Mouse (Mus musculus): ENCODE data around the gene C1qb. TPM values are rescaled to one million over a fixed set of nuclear protein-coding genes. Genes with fewer than 3 reads are reported as not detected.
A peak's percentile ranks its signal among the peaks of the same experiment; 100 is the strongest.

C1qb gene
- polyA plus RNA-seq, 1 experiment from 2014 or later, result 53.9 TPM

DNA sequence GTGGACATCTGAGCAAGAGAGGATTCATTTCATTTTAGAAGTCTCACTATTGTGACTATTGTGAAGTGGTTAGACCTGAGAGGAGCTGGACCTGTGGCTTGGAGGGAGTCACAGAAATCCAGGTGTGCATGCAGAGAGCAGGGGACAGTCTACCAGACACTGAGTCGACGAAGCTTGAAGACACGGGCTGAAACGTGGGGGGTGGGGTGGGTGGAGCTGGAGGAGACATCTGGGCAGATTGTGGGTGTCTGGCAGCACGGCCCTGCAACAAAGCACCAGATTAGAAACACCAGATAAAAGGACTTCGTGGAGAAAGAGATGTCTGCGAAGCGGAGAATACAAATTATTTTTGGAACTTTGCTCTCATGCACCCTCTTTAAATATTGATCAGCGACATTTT is 22.5 kb downstream of the C1qb start:
- Histone ChIP-seq H3K4me2 (ENCODE audit: low read length) (no peak overlapping the region), H3K36me3 (ENCODE audit: control insufficient read depth, insufficient read depth, low read length) (no peaks in the 10 kb centered on the region), H3K27me3 (replicated peaks; ENCODE audit: control insufficient read depth, insufficient read depth, low read length) (no peaks in the 10 kb centered on the region), H3K9me3 (ENCODE audit: control insufficient read depth, low read length) (no peaks in the 10 kb centered on the region), H3K4me1 (ENCODE audit: control insufficient read depth, insufficient read depth, low read depth, low read length) (peaks cover 22% of the 10 kb centered on the region), H3K4me3 (ENCODE audit: low read length) (no peak overlapping the region), H3K27ac (ENCODE audit: low read depth, low read length) (no peak overlapping the region), H3K9ac (ENCODE audit: low read depth, low read length) (no peak overlapping the region)
- 42% methylated on average over 9 of the region's 9 CpGs for WGBS
- ATAC-seq, result no peak

DNA sequence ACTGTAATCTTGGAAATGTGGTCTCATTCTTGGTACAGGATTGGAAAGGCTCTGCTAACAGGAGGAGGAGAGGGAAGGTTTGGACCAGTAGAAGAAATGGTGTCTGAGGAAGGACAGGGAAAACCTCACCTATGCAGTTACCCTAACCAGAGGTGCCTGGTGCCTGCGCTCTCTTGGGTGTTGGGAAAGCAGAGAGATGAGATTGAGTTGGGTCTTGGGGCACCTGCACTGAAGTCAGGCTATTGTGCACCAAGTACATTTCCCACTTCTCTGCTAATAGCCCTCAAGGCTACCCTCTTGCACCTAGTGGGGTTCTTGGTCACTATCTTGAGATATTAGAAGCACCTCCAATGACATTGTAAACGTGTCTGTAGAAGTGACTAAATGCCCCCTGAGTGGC is 23.6 kb downstream of the C1qb start:
- Histone ChIP-seq H3K27ac (ENCODE audit: low read depth, low read length) (no peak overlapping the region), H3K36me3 (ENCODE audit: control insufficient read depth, insufficient read depth, low read length) (no peaks in the 10 kb centered on the region), H3K4me2 (ENCODE audit: low read length) (no peak overlapping the region), H3K9me3 (ENCODE audit: control insufficient read depth, low read length) (no peaks in the 10 kb centered on the region), H3K4me3 (ENCODE audit: low read length) (no peak overlapping the region), H3K4me1 (ENCODE audit: control insufficient read depth, insufficient read depth, low read depth, low read length) (peaks cover 15% of the 10 kb centered on the region), H3K9ac (ENCODE audit: low read depth, low read length) (no peak overlapping the region), H3K27me3 (replicated peaks; ENCODE audit: control insufficient read depth, insufficient read depth, low read length) (no peaks in the 10 kb centered on the region)
- no peak for ATAC-seq
- WGBS, result 76% methylated on average over 2 of the region's 2 CpGs

- H3K4me2 ChIP-seq (ENCODE audit: low read length), result no peak overlapping the region
- no peaks in the 10 kb centered on the region for H3K9me3 ChIP-seq (ENCODE audit: control insufficient read depth, low read length)
- peak; percentile 43; the same call in 1 of the 2 replicates for ATAC-seq
- no peaks in the 10 kb centered on the region for H3K36me3 ChIP-seq (ENCODE audit: control insufficient read depth, insufficient read depth, low read length)
- peaks cover 15% of the 10 kb centered on the region for H3K4me1 ChIP-seq (ENCODE audit: control insufficient read depth, insufficient read depth, low read depth, low read length)
- H3K9ac ChIP-seq (ENCODE audit: low read depth, low read length), result peak overlapping the region; percentile 2; the same call in 1 of the 2 replicates
- H3K27ac ChIP-seq (ENCODE audit: low read depth, low read length), result no peak overlapping the region; the same call in 1 of the 2 replicates
- WGBS, result 9% methylated on average over 17 of the region's 17 CpGs
- H3K27me3 ChIP-seq (replicated peaks; ENCODE audit: control insufficient read depth, insufficient read depth, low read length), result no peaks in the 10 kb centered on the region
- H3K4me3 ChIP-seq (ENCODE audit: low read length), result no peak overlapping the region
Measured at GRCm38 (mm10) chr4:136861806-136862205, 24.2 kb downstream of the C1qb start.

DNA sequence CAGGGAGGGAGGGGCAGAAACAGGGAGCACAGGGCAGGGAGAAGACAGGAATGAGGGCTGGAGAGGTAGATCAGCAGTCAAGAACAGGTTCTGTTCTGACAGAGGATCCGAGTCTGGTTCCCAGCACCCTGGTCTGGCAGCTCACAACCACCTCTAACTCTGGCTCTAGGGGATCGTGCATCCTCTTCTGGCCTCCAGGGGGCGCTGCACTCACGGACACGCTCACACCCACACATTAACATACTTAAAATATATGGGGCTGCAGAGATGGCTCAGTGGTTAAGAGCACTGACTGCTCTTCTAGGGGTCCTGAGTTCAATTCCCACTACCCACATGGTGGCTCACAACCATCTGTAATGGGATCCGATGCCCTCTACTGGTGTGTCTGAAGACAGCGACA is 26.0 kb downstream of the C1qb start:
- no peak overlapping the region for H3K4me2 ChIP-seq (ENCODE audit: low read length)
- ATAC-seq, result no peak
- H3K9ac ChIP-seq (ENCODE audit: low read depth, low read length), result no peak overlapping the region
- no peak overlapping the region for H3K4me3 ChIP-seq (ENCODE audit: low read length)
- H3K9me3 ChIP-seq (ENCODE audit: control insufficient read depth, low read length), result no peaks in the 10 kb centered on the region
- H3K27ac ChIP-seq (ENCODE audit: low read depth, low read length), result no peak overlapping the region
- WGBS, result 88% methylated on average over 7 of the region's 7 CpGs
- H3K27me3 ChIP-seq (replicated peaks; ENCODE audit: control insufficient read depth, insufficient read depth, low read length), result no peaks in the 10 kb centered on the region
- H3K4me1 ChIP-seq (ENCODE audit: control insufficient read depth, insufficient read depth, low read depth, low read length), result peaks cover 11% of the 10 kb centered on the region
- no peaks in the 10 kb centered on the region for H3K36me3 ChIP-seq (ENCODE audit: control insufficient read depth, insufficient read depth, low read length)

DNA sequence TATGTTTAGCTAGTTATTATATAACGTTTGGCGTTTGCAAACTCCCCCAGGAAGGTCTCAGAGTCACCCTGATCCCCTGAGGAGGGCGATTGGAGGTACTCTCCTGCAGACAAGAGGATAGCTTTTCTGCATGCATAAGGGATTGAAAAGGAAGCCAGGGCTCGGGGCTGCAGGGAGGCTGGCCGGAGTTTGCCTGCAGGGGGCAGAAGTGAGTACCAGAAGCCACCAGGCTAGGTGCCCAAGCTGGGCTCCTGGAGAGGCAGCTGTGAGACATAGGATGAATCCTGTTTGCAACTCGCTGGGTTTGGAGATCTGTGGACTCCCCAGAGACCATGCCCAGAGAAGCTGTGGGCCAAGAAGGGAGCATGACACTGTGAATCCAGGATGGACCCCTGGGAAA is 30.9 kb downstream of the C1qb start:
- Histone ChIP-seq H3K4me2 (ENCODE audit: low read length) (no peak overlapping the region), H3K4me1 (ENCODE audit: control insufficient read depth, insufficient read depth, low read depth, low read length) (no peaks in the 10 kb centered on the region), H3K9ac (ENCODE audit: low read depth, low read length) (no peak overlapping the region), H3K36me3 (ENCODE audit: control insufficient read depth, insufficient read depth, low read length) (no peaks in the 10 kb centered on the region), H3K27me3 (replicated peaks; ENCODE audit: control insufficient read depth, insufficient read depth, low read length) (no peaks in the 10 kb centered on the region), H3K9me3 (ENCODE audit: control insufficient read depth, low read length) (no peaks in the 10 kb centered on the region), H3K27ac (ENCODE audit: low read depth, low read length) (no peak overlapping the region), H3K4me3 (ENCODE audit: low read length) (no peak overlapping the region)
- ATAC-seq, result no peak
- WGBS, result 29% methylated on average over 6 of the region's 6 CpGs

- Histone ChIP-seq H3K27me3 (replicated peaks; ENCODE audit: control insufficient read depth, insufficient read depth, low read length) (no peaks in the 10 kb centered on the region), H3K9ac (ENCODE audit: low read depth, low read length) (no peak overlapping the region), H3K36me3 (ENCODE audit: control insufficient read depth, insufficient read depth, low read length) (no peaks in the 10 kb centered on the region), H3K9me3 (ENCODE audit: control insufficient read depth, low read length) (no peaks in the 10 kb centered on the region), H3K4me1 (ENCODE audit: control insufficient read depth, insufficient read depth, low read depth, low read length) (0 out of 2 replicates have a peak, but pooled peaks cover under 1% of the 10 kb centered on the region), H3K4me3 (ENCODE audit: low read length) (no peak overlapping the region), H3K4me2 (ENCODE audit: low read length) (no peak overlapping the region), H3K27ac (ENCODE audit: low read depth, low read length) (no peak overlapping the region)
- 86% methylated on average over 12 of the region's 12 CpGs for WGBS
- ATAC-seq, result no peak
Measured at GRCm38 (mm10) chr4:136852989-136853388, 33.0 kb downstream of the C1qb start.

DNA sequence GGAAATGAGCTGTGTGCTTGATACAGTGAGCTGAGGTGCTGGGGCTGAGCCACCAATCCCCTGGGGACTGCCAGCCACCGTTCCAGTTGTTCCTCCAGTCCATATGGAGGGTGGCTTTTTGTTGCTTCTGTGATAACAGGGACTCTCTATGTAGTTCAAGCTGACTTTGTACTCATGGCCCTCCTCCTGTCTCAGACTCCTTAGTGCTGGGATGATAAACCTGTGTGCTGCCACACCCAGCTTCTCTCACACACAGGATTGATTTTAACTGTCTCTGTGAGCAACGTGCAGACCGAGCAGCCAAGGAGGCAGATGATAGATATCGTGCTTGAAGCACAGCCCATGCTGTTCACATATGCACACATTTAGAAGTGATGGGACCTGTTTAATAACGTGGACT is 33.9 kb downstream of the C1qb start:
- Histone ChIP-seq H3K9me3 (ENCODE audit: control insufficient read depth, low read length) (no peaks in the 10 kb centered on the region), H3K4me2 (ENCODE audit: low read length) (no peak overlapping the region), H3K27me3 (replicated peaks; ENCODE audit: control insufficient read depth, insufficient read depth, low read length) (no peaks in the 10 kb centered on the region), H3K36me3 (ENCODE audit: control insufficient read depth, insufficient read depth, low read length) (no peaks in the 10 kb centered on the region), H3K4me1 (ENCODE audit: control insufficient read depth, insufficient read depth, low read depth, low read length) (peaks cover 3% of the 10 kb centered on the region; the same call in 1 of the 2 replicates), H3K27ac (ENCODE audit: low read depth, low read length) (no peak overlapping the region), H3K9ac (ENCODE audit: low read depth, low read length) (no peak overlapping the region), H3K4me3 (ENCODE audit: low read length) (no peak overlapping the region)
- WGBS, result 47% methylated on average over 5 of the region's 5 CpGs
- no peak for ATAC-seq

- Histone ChIP-seq H3K4me2 (ENCODE audit: low read length) (no peak overlapping the region), H3K9ac (ENCODE audit: low read depth, low read length) (no peak overlapping the region), H3K27me3 (replicated peaks; ENCODE audit: control insufficient read depth, insufficient read depth, low read length) (no peaks in the 10 kb centered on the region), H3K27ac (ENCODE audit: low read depth, low read length) (no peak overlapping the region), H3K4me1 (ENCODE audit: control insufficient read depth, insufficient read depth, low read depth, low read length) (peaks cover 3% of the 10 kb centered on the region; the same call in 1 of the 2 replicates), H3K9me3 (ENCODE audit: control insufficient read depth, low read length) (no peaks in the 10 kb centered on the region), H3K4me3 (ENCODE audit: low read length) (no peak overlapping the region), H3K36me3 (ENCODE audit: control insufficient read depth, insufficient read depth, low read length) (no peaks in the 10 kb centered on the region)
- no peak for ATAC-seq
- WGBS, result 70% methylated on average over 4 of the region's 4 CpGs
Measured at GRCm38 (mm10) chr4:136848565-136848964, 37.4 kb downstream of the C1qb start.

DNA sequence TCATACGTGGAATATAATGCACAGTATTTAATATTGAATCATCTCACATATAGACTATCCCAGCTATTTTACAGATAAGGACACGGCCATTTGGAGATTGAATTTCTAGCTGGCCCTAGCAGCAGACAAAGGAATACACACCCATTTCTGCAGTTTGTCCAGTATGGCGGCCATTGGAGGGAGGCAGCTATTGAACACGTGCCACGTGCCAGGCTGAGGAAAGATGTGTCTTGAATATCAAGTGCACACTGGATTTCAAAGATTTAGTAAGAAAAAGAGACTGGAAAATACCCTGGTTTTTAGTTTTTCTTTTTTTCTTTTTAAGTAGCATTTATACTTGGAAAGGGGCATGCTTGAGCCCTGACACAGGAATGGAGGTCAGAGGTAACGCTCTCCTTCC is 38.8 kb downstream of the C1qb start:
- WGBS, result 57% methylated on average over 6 of the region's 6 CpGs
- H3K27me3 ChIP-seq (replicated peaks; ENCODE audit: control insufficient read depth, insufficient read depth, low read length), result no peaks in the 10 kb centered on the region
- no peaks in the 10 kb centered on the region for H3K9me3 ChIP-seq (ENCODE audit: control insufficient read depth, low read length)
- no peak; the same call in 1 of the 2 replicates for ATAC-seq
- peaks cover 3% of the 10 kb centered on the region; the same call in 1 of the 2 replicates for H3K4me1 ChIP-seq (ENCODE audit: control insufficient read depth, insufficient read depth, low read depth, low read length)
- no peaks in the 10 kb centered on the region for H3K36me3 ChIP-seq (ENCODE audit: control insufficient read depth, insufficient read depth, low read length)
- no peak overlapping the region for H3K4me3 ChIP-seq (ENCODE audit: low read length)
- no peak overlapping the region for H3K9ac ChIP-seq (ENCODE audit: low read depth, low read length)
- no peak overlapping the region for H3K27ac ChIP-seq (ENCODE audit: low read depth, low read length)
- no peak overlapping the region for H3K4me2 ChIP-seq (ENCODE audit: low read length)

DNA sequence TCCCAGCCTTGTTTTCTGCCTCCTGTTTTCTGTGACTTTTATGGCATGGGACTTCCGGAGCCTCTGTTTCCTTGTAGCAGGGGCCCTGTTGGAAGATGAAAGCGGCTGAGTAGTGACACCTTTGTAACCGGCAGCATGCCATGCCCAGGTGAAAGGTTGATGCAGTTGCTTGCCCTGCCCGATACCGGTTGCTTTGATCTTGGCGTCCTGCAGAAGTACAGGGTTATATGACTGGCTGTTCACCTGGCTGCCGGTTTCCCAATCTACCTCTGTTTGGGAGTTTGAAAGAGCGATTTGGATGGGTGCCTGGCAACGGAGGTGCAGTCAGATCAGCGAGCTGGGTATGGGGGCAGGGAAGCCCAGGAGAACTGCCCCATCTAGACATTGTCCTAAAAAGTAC is 43.2 kb downstream of the C1qb start:
- no peak overlapping the region for H3K9ac ChIP-seq (ENCODE audit: low read depth, low read length)
- H3K9me3 ChIP-seq (ENCODE audit: control insufficient read depth, low read length), result no peaks in the 10 kb centered on the region
- no peaks in the 10 kb centered on the region for H3K27me3 ChIP-seq (replicated peaks; ENCODE audit: control insufficient read depth, insufficient read depth, low read length)
- H3K4me3 ChIP-seq (ENCODE audit: low read length), result no peak overlapping the region
- WGBS, result 85% methylated on average over 10 of the region's 10 CpGs
- H3K4me2 ChIP-seq (ENCODE audit: low read length), result no peak overlapping the region
- no peak overlapping the region for H3K27ac ChIP-seq (ENCODE audit: low read depth, low read length)
- H3K4me1 ChIP-seq (ENCODE audit: control insufficient read depth, insufficient read depth, low read depth, low read length), result peaks cover 10% of the 10 kb centered on the region
- ATAC-seq, result no peak
- no peaks in the 10 kb centered on the region for H3K36me3 ChIP-seq (ENCODE audit: control insufficient read depth, insufficient read depth, low read length)
